Mouse (Mus musculus): Measurements from ENCODE around the gene Dazap1. TPM values are rescaled to one million over a fixed set of nuclear protein-coding genes. Genes with fewer than 3 reads are reported as not detected.
A peak's percentile ranks its signal among the peaks of the same experiment; 100 is the strongest.

Gene Dazap1
- polyA plus RNA-seq, 1 experiment from 2014 or later, result 21.8 TPM

GRCm38 (mm10) chr10:80301256-80302081 is 40.2 kb downstream of the Dazap1 start:
- ATAC-seq, result no peak
- Histone ChIP-seq H3K27ac (ENCODE audit: low read depth) (no peak overlapping the region), H3K27me3 (ENCODE audit: insufficient read depth, low read length) (peaks cover 83% of the 10 kb centered on the region), H3K36me3 (replicated peaks; ENCODE audit: insufficient read depth, low read length) (no peaks in the 10 kb centered on the region), H3K4me1 (ENCODE audit: insufficient read depth) (peaks cover 10% of the 10 kb centered on the region; the same call in 1 of the 2 replicates), H3K9ac (replicated peaks) (no peak overlapping the region), H3K4me2 (ENCODE audit: low read depth, low read length) (no peak overlapping the region), H3K9me3 (ENCODE audit: low read length) (no peaks in the 10 kb centered on the region), H3K4me3 (ENCODE audit: low read depth, low read length) (no peak overlapping the region)
- TF ChIP-seq CTCF (IDR thresholded peaks at IDR 0.05; ENCODE audit: low read depth) (no peak), EP300 (IDR thresholded peaks at IDR 0.05; ENCODE audit: low read depth) (no peak)
- DNase-seq, result no peak
- WGBS (ENCODE audit: insufficient replicate concordance), result 72% methylated on average over 10 of the region's 10 CpGs

DNA sequence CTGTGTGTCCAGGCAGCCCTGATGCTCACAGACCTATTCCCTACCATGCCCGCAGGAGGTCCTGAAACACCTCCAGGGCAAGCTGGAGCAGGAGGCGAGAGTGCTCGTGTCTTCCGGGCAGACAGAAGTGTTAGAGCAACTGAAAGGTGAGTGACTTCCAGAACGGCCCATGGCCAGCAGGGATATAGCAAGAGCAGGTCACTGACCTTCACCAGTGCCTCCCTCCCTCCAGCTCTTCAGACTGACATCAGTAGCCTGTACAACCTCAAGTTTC is 40.7 kb downstream of the Dazap1 start:
- Histone ChIP-seq H3K9ac (replicated peaks) (no peak overlapping the region), H3K9me3 (ENCODE audit: low read length) (no peaks in the 10 kb centered on the region)

GRCm38 (mm10) chr10:80302471-80302881 is 41.2 kb downstream of the Dazap1 start:
- H3K27ac ChIP-seq (ENCODE audit: low read depth), result no peak overlapping the region
- TF ChIP-seq EP300 (IDR thresholded peaks at IDR 0.05; ENCODE audit: low read depth) (no peak), CTCF (IDR thresholded peaks at IDR 0.05; ENCODE audit: low read depth) (no peak)
- H3K4me3 ChIP-seq (ENCODE audit: low read depth, low read length), result no peak overlapping the region
- 27% methylated on average over 9 of the region's 9 CpGs for WGBS (ENCODE audit: insufficient replicate concordance)
- no peak overlapping the region for H3K9ac ChIP-seq (replicated peaks)
- H3K4me2 ChIP-seq (ENCODE audit: low read depth, low read length), result no peak overlapping the region
- peaks cover 10% of the 10 kb centered on the region; the same call in 1 of the 2 replicates for H3K4me1 ChIP-seq (ENCODE audit: insufficient read depth)
- H3K9me3 ChIP-seq (ENCODE audit: low read length), result no peaks in the 10 kb centered on the region
- ATAC-seq, result peak; percentile 81
- peak; percentile 80 for DNase-seq
- H3K36me3 ChIP-seq (replicated peaks; ENCODE audit: insufficient read depth, low read length), result no peaks in the 10 kb centered on the region
- peaks cover 76% of the 10 kb centered on the region for H3K27me3 ChIP-seq (ENCODE audit: insufficient read depth, low read length)

More for the DNA sequence above, 40.7 kb downstream of the Dazap1 start:
- no peak overlapping the region for H3K4me2 ChIP-seq (ENCODE audit: low read depth, low read length)
- peak; percentile 66 for ATAC-seq
- no peak for DNase-seq
- no peak overlapping the region for H3K4me3 ChIP-seq (ENCODE audit: low read depth, low read length)
- H3K4me1 ChIP-seq (ENCODE audit: insufficient read depth), result peaks cover 10% of the 10 kb centered on the region; the same call in 1 of the 2 replicates
- no peaks in the 10 kb centered on the region for H3K36me3 ChIP-seq (replicated peaks; ENCODE audit: insufficient read depth, low read length)
- WGBS (ENCODE audit: insufficient replicate concordance), result 59% methylated on average over 5 of the region's 5 CpGs
- TF ChIP-seq CTCF (IDR thresholded peaks at IDR 0.05; ENCODE audit: low read depth), result no peak
- H3K27ac ChIP-seq (ENCODE audit: low read depth), result no peak overlapping the region
- H3K27me3 ChIP-seq (ENCODE audit: insufficient read depth, low read length), result peaks cover 80% of the 10 kb centered on the region

GRCm38 (mm10) chr10:80304458-80304857 is 43.2 kb downstream of the Dazap1 start:
- WGBS (ENCODE audit: insufficient replicate concordance), result 10% methylated on average over 12 of the region's 12 CpGs

GRCm38 (mm10) chr10:80304862-80305261 is 43.6 kb downstream of the Dazap1 start:
- DNase-seq, result peak; percentile 81
- H3K9me3 ChIP-seq (ENCODE audit: low read length), result no peaks in the 10 kb centered on the region
- peaks cover 52% of the 10 kb centered on the region for H3K27me3 ChIP-seq (ENCODE audit: insufficient read depth, low read length)
- H3K36me3 ChIP-seq (replicated peaks; ENCODE audit: insufficient read depth, low read length), result no peaks in the 10 kb centered on the region
- H3K27ac ChIP-seq (ENCODE audit: low read depth), result no peak overlapping the region
- TF ChIP-seq EP300 (IDR thresholded peaks at IDR 0.05; ENCODE audit: low read depth) (no peak), CTCF (IDR thresholded peaks at IDR 0.05; ENCODE audit: low read depth) (no peak)
- peaks cover 10% of the 10 kb centered on the region; the same call in 1 of the 2 replicates for H3K4me1 ChIP-seq (ENCODE audit: insufficient read depth)
- no peak overlapping the region; the same call in 1 of the 2 replicates for H3K9ac ChIP-seq (replicated peaks)
- peak overlapping the region; percentile 12; the same call in 1 of the 2 replicates for H3K4me3 ChIP-seq (ENCODE audit: low read depth, low read length)
- H3K4me2 ChIP-seq (ENCODE audit: low read depth, low read length), result peak overlapping the region; percentile 39
- 6% methylated on average over 25 of the region's 25 CpGs for WGBS (ENCODE audit: insufficient replicate concordance)
- ATAC-seq, result peak; percentile 54

More at GRCm38 (mm10) chr10:80304458-80304857, 43.2 kb downstream of the Dazap1 start:
- Histone ChIP-seq H3K36me3 (replicated peaks; ENCODE audit: insufficient read depth, low read length) (no peaks in the 10 kb centered on the region), H3K4me2 (ENCODE audit: low read depth, low read length) (peak overlapping the region; percentile 39), H3K27ac (ENCODE audit: low read depth) (no peak overlapping the region), H3K9me3 (ENCODE audit: low read length) (no peaks in the 10 kb centered on the region), H3K27me3 (ENCODE audit: insufficient read depth, low read length) (peaks cover 56% of the 10 kb centered on the region), H3K4me3 (ENCODE audit: low read depth, low read length) (peak overlapping the region; percentile 12; the same call in 1 of the 2 replicates), H3K9ac (replicated peaks) (no peak overlapping the region; the same call in 1 of the 2 replicates), H3K4me1 (ENCODE audit: insufficient read depth) (peaks cover 10% of the 10 kb centered on the region; the same call in 1 of the 2 replicates)
- ATAC-seq, result peak; percentile 11; the same call in 1 of the 2 replicates
- no peak for DNase-seq
- TF ChIP-seq EP300 (IDR thresholded peaks at IDR 0.05; ENCODE audit: low read depth) (no peak), CTCF (IDR thresholded peaks at IDR 0.05; ENCODE audit: low read depth) (no peak)

- DNase-seq (no peak), ATAC-seq (no peak)
- Histone ChIP-seq H3K4me1 (ENCODE audit: insufficient read depth) (peaks cover 7% of the 10 kb centered on the region), H3K36me3 (replicated peaks; ENCODE audit: insufficient read depth, low read length) (no peaks in the 10 kb centered on the region), H3K9ac (replicated peaks) (no peak overlapping the region), H3K27me3 (ENCODE audit: insufficient read depth, low read length) (peaks cover 63% of the 10 kb centered on the region), H3K4me3 (ENCODE audit: low read depth, low read length) (no peak overlapping the region), H3K27ac (ENCODE audit: low read depth) (no peak overlapping the region), H3K4me2 (ENCODE audit: low read depth, low read length) (no peak overlapping the region), H3K9me3 (ENCODE audit: low read length) (no peaks in the 10 kb centered on the region)
- WGBS (ENCODE audit: insufficient replicate concordance), result 67% methylated on average over 16 of the region's 16 CpGs
- TF ChIP-seq CTCF (IDR thresholded peaks at IDR 0.05; ENCODE audit: low read depth) (no peak), EP300 (IDR thresholded peaks at IDR 0.05; ENCODE audit: low read depth) (no peak)
Measured at GRCm38 (mm10) chr10:80311560-80311959, 50.3 kb downstream of the Dazap1 start.
